Mouse (Mus musculus) megakaryocyte, embryonic 14.5 days (primary cell): Measurements from ENCODE around the gene Doc2a. TPM values are rescaled to one million over a fixed set of nuclear protein-coding genes. Genes with fewer than 3 reads are reported as not detected.
A peak's percentile ranks its signal among the peaks of the same experiment; 100 is the strongest.
"Not testable (repeated sequence)": the region's sequence is repeated elsewhere in the genome, so short reads cannot be mapped to it uniquely, and the experiment has no call there.

ENCODE experiments used
- H3K27me3 ChIP-seq: replicated peaks from 2 replicates; pipeline ENCODE3; 2012; ENCODE audit warnings: inconsistent platforms
- H3K36me3 ChIP-seq: replicated peaks from 2 replicates; pipeline ENCODE3; 2012; ENCODE audit warnings: low read length, inconsistent platforms, mixed read lengths
- H3K4me1 ChIP-seq: 2 replicates; pipeline ENCODE4 v1.6.1; 2012; ENCODE audit warnings: inconsistent platforms
- H3K4me3 ChIP-seq: replicated peaks from 2 replicates; pipeline ENCODE3; 2012; ENCODE audit warnings: moderate library complexity, mild to moderate bottlenecking, inconsistent platforms
- H3K9me3 ChIP-seq: 2 replicates; pipeline ENCODE4 v1.6.1; 2012; ENCODE audit warnings: inconsistent platforms
- FLI1 ChIP-seq: IDR thresholded peaks from 2 replicates; pipeline ENCODE4 v1.6.1; 2012; ENCODE audit warnings: low read length, inconsistent platforms, mixed read lengths
- GATA1 ChIP-seq: IDR thresholded peaks from 3 replicates; pipeline ENCODE4 v1.6.1; 2012; ENCODE audit warnings: mixed read lengths, low read length, inconsistent platforms, borderline replicate concordance
- polyA plus RNA-seq: library from polyadenylated mRNA; stranded (reverse); fragments of >175 nt; gene quantifications from 2 replicates; pipeline ENCODE4 v1.2.3, GENCODE M21; 2012; ENCODE audit warnings: low replicate concordance; ENCODE audit not compliant: insufficient read depth

Doc2a gene
- polyA plus RNA-seq, 1 experiment, result 1.3 TPM

DNA sequence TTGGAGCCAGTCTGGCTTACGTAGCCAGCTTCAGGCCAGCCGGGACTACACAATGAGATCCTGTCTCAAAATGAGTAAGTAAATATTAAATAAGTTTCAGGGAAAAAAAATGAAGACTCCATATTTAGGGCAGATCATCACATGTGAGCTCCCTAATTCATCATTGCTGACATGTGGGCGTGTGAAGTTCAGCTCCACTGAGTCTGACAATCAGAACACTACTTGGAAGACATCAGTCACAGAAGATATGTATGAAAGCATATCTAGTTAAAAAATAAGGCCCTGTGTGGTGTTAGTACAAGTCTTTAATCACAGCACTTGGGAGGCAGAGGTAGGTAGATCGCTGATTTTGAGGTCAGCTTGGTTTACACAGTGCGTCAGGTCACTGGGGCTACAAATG, 40.1 kb downstream of the Doc2a start:
- Histone ChIP-seq H3K36me3 (peaks cover 70% of the 10 kb centered on the region), H3K27me3 (no peaks in the 10 kb centered on the region), H3K4me1 (peaks cover 34% of the 10 kb centered on the region), H3K9me3 (no peaks in the 10 kb centered on the region), H3K4me3 (no peak overlapping the region)
- TF ChIP-seq GATA1 (no peak), FLI1 (no peak)

DNA sequence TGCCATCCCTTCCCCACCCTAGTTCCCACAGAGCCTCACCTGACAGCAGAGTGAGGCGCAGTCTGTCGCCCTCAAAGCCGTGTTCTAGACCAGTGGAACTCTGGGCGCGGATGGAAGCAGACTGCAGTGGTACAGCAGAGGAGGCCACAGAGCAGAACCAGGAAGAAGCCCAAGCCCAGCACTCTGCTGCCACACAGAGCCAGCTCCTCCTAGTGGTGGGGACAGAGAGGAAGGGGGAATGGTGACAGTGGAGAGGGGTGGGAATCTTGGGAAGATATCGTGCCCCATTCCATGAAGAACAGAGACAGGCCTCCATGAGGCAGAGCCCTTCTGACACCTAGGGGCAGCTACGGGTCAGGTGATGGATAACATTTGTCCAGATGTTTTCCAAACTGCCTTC, 41.6 kb downstream of the Doc2a start:
- H3K36me3 ChIP-seq, result peaks cover 80% of the 10 kb centered on the region
- peak overlapping the region; percentile 1 for H3K4me3 ChIP-seq
- H3K27me3 ChIP-seq, result no peaks in the 10 kb centered on the region
- no peaks in the 10 kb centered on the region for H3K9me3 ChIP-seq
- peaks cover 19% of the 10 kb centered on the region for H3K4me1 ChIP-seq
- no peak for TF ChIP-seq GATA1
- TF ChIP-seq FLI1, result no peak

DNA sequence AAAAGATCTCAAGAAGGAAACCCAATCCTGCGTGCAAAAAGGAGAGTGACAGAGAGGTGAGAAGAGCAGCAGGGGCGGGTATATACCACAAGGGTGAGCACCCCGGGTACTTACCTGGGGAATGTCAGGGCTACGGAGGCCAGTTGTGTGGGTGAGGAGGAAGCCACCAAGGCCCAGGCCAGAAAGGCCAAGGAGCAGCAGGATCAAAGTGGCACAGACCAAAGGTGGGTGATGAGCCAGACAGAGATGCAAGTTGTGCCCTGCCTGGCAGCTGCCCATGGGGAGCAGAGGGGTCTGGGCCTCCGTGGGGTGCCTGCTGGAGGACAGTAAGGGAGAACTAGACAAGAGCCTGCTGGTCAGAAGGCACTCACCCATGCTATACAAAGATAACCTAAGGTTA, 49.7 kb downstream of the Doc2a start:
- no peaks in the 10 kb centered on the region for H3K9me3 ChIP-seq
- no peak for TF ChIP-seq GATA1
- no peak for TF ChIP-seq FLI1
- peaks cover 38% of the 10 kb centered on the region for H3K4me1 ChIP-seq
- H3K36me3 ChIP-seq, result peaks cover 43% of the 10 kb centered on the region
- peak overlapping the region; percentile 99 for H3K4me3 ChIP-seq
- peaks cover 2% of the 10 kb centered on the region for H3K27me3 ChIP-seq

DNA sequence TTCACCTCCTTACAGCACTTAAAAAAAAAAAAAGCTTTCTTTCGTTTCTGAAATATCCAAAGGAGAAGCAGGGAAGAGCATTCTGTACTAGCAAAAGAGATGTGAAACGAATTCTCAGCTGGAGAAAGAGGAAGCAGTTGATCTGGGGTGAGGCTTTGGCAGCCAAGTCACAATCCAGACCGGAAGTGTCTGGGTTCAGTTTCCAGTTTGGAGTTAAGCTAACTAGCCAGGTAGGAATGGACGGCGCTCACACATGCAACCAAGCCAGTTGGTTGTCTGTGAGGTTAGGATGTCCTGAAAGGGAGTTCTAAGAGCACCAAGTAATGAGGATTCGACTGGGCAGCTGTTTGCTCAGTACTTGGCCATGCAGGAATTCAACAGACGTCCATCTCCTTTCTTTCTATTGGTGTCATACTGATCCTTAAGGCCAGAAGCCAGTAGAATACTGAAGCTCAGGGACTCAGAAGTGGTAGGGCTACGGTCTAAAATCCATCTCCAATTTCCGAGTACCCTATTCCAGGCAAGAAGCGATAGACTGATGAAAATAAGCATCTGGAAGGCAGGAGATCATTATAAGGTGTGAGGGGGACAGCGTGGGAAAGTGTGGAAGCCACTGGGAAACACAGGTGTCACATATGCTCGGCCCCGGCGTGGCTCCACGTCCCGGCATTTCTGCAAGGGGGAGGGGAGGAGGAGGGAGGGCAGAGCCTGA, 50.3 kb downstream of the Doc2a start:
- TF ChIP-seq FLI1 (no peak), GATA1 (no peak)
- peaks cover 2% of the 10 kb centered on the region for H3K27me3 ChIP-seq
- H3K36me3 ChIP-seq, result peaks cover 38% of the 10 kb centered on the region
- peaks cover 38% of the 10 kb centered on the region for H3K4me1 ChIP-seq
- no peaks in the 10 kb centered on the region for H3K9me3 ChIP-seq
- peak overlapping the region; percentile 99 for H3K4me3 ChIP-seq

DNA sequence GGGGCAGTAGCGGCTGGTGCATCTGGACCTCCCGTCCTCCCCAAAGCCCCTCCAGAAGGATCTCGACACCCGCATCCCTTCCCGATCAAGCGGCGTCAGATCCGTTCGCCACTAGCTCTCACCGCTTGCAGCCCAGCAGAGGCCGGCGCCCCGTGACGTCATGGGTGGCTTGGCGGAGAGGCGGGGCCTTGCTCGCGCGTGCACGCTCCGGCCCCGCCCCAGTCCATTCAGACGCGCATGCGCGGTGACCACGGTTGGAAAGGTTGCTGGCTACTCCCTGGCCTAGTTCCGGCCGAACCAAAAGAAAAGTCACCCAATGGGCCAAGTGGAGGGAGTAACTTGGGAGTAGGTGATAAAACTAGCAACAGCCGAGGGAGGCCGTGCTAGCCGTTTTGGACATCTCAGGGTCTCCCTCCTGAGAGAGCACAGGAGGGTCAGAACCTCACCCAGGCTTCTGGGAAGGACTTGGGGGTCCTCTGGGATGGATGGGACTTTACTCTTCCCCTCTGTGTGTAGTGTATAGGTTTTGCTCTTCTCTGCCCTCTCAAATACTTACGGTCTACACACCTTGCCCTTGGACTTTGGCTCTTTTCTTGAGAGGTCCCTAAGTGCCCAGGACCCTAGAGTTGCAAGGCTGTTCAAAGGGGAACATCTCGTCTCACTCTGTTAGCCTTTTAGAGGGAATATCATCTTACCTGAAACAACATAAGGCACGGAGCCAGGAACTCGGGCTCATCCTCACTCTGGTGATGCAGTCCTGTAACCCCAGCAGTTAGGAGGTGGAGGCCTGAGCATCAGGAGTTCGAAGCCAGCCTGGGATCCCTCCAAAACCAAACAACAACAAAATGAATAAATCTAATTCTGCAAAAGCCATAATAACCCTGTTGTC, 51.1 kb downstream of the Doc2a start:
- peaks cover 30% of the 10 kb centered on the region for H3K36me3 ChIP-seq
- no peaks in the 10 kb centered on the region for H3K9me3 ChIP-seq
- TF ChIP-seq FLI1 (no peak), GATA1 (no peak)
- peaks cover 5% of the 10 kb centered on the region for H3K27me3 ChIP-seq
- H3K4me1 ChIP-seq, result peaks cover 38% of the 10 kb centered on the region
- H3K4me3 ChIP-seq, result peak overlapping the region; percentile 99

DNA sequence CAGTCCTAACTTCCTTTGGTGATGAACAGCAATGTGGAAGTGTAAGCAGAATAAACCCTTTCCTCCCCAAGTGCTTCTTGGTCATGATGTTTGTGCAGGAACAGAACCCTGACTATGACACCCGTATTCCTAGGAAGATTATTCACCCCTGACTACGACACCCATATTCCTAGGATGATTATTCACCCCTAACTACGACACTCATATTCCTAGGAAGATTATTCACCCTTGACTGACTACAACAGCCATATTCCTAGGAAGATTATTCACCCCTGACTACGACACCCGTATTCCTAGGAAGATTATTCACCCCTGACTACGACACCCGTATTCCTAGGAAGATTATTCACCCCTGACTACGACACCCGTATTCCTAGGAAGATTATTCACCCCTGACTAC, 52.6 kb downstream of the Doc2a start:
- not testable (repeated sequence) for H3K4me3 ChIP-seq, H3K9me3 ChIP-seq, H3K27me3 ChIP-seq
- H3K36me3 ChIP-seq, result peaks cover 16% of the 10 kb centered on the region
- H3K4me1 ChIP-seq, result peaks cover 33% of the 10 kb centered on the region

Other genes with a start within 250 kb of the Doc2a start
- 27.5 TPM in 1 of 2 replicates, not detected in the other for gene Nupr1, start 216.6 kb upstream of the Doc2a start, polyA plus RNA-seq
- 31.0 and 69.1 TPM in 2 replicates for gene Sgf29, start 198.1 kb upstream of the Doc2a start, polyA plus RNA-seq
- gene Sult1a1, start 171.0 kb upstream of the Doc2a start, polyA plus RNA-seq, result 0.87 and 3.0 TPM in 2 replicates
- 185 and 696 TPM in 2 replicates for gene Bola2, start 152.0 kb upstream of the Doc2a start, polyA plus RNA-seq
- 7.3 and 9.7 TPM in 2 replicates for gene Slx1b, start 151.6 kb upstream of the Doc2a start, polyA plus RNA-seq
- gene Coro1a, start 139.6 kb upstream of the Doc2a start, polyA plus RNA-seq, result 1,070 and 1,578 TPM in 2 replicates
- 213 and 289 TPM in 2 replicates for gene Mapk3, start 87.8 kb upstream of the Doc2a start, polyA plus RNA-seq
- 3.4 TPM in 1 of 2 replicates, not detected in the other for gene Gdpd3, start 81.1 kb upstream of the Doc2a start, polyA plus RNA-seq
- 284 and 689 TPM in 2 replicates for gene Ypel3, start 70.5 kb upstream of the Doc2a start, polyA plus RNA-seq
- gene Tbx6, start 65.9 kb upstream of the Doc2a start, polyA plus RNA-seq, result 3.0 and 15.0 TPM in 2 replicates
- 46.3 and 115 TPM in 2 replicates for gene Ppp4c, start 54.9 kb upstream of the Doc2a start, polyA plus RNA-seq
- gene Fam57b, start 49.7 kb upstream of the Doc2a start, polyA plus RNA-seq, result 13.5 and 29.3 TPM in 2 replicates
- not detected in 2 replicates for gene 4930451I11Rik, start 15.8 kb upstream of the Doc2a start, polyA plus RNA-seq
- gene Hirip3, start 14.6 kb downstream of the Doc2a start, polyA plus RNA-seq, result 9.3 and 60.8 TPM in 2 replicates
- gene Ino80e, start 15.0 kb downstream of the Doc2a start, polyA plus RNA-seq, result 823 and 1,411 TPM in 2 replicates
- gene Taok2, start 37.3 kb downstream of the Doc2a start, polyA plus RNA-seq, result 159 and 479 TPM in 2 replicates
- gene Tmem219, start 75.5 kb downstream of the Doc2a start, polyA plus RNA-seq, result 50.9 TPM in 2 replicates
- gene Kctd13, start 81.5 kb downstream of the Doc2a start, polyA plus RNA-seq, result 26.4 and 59.2 TPM in 2 replicates
- not detected in 2 replicates for gene Asphd1, start 102.2 kb downstream of the Doc2a start, polyA plus RNA-seq
- gene Sez6l2, start 103.1 kb downstream of the Doc2a start, polyA plus RNA-seq, result 1.7 and 2.0 TPM in 2 replicates
- gene Cdipt, start 128.5 kb downstream of the Doc2a start, polyA plus RNA-seq, result 105 and 211 TPM in 2 replicates
- gene Cdiptos, start 128.7 kb downstream of the Doc2a start, polyA plus RNA-seq, result 1.8 TPM in 1 of 2 replicates, not detected in the other
- 39.1 and 72.4 TPM in 2 replicates for gene Mvp, start 167.2 kb downstream of the Doc2a start, polyA plus RNA-seq
- 4.2 TPM in 1 of 2 replicates, not detected in the other for gene Pagr1b, start 169.1 kb downstream of the Doc2a start, polyA plus RNA-seq
- gene Pagr1a, start 169.9 kb downstream of the Doc2a start, polyA plus RNA-seq, result 15.8 and 94.8 TPM in 2 replicates
- gene Gm42742, start 173.7 kb downstream of the Doc2a start, polyA plus RNA-seq, result 164 and 252 TPM in 2 replicates
- 0.68 and 3.9 TPM in 2 replicates for gene Prrt2, start 173.8 kb downstream of the Doc2a start, polyA plus RNA-seq
- 324 and 1,017 TPM in 2 replicates for gene Maz, start 179.6 kb downstream of the Doc2a start, polyA plus RNA-seq
- gene Kif22, start 195.1 kb downstream of the Doc2a start, polyA plus RNA-seq, result 6.8 and 18.0 TPM in 2 replicates
- gene Zg16, start 239.9 kb downstream of the Doc2a start, polyA plus RNA-seq, result not detected in 2 replicates
- 71.8 and 93.9 TPM in 2 replicates for gene AI467606, start 243.9 kb downstream of the Doc2a start, polyA plus RNA-seq